Mouse (Mus musculus) hindbrain, embryonic 14.5 days (tissue): ENCODE results near the gene Eml3. TPM values are rescaled to one million over a fixed set of nuclear protein-coding genes. Genes with fewer than 3 reads are reported as not detected.
A peak's percentile ranks its signal among the peaks of the same experiment; 100 is the strongest.

ENCODE experiments used
- ATAC-seq: fragments of 200-750 bp; cut with Nextera tagmentation; 2 replicates; pipeline ENCODE4 v1.8.0; 2017; ENCODE audit warnings: moderate number of reproducible peaks, mild to moderate bottlenecking, moderate TSS enrichment, moderate library complexity; ENCODE audit not compliant: low FRiP score
- DNase-seq: peaks from one replicate; pipeline ENCODE4 v3.0.0-alpha.2; 2015; ENCODE audit warnings: low spot score
- H3K27ac ChIP-seq: fragments of 300-500 bp; sonication (generic); 2 replicates; pipeline ENCODE4 v1.5.1; 2014; ENCODE audit warnings: mild to moderate bottlenecking, moderate library complexity
- H3K27me3 ChIP-seq: fragments of 300-500 bp; sonication (generic); 2 replicates; pipeline ENCODE4 v1.6.1; 2014; ENCODE audit warnings: mild to moderate bottlenecking, low read length, mixed read lengths; ENCODE audit not compliant: control insufficient read depth, insufficient read depth
- H3K36me3 ChIP-seq: fragments of 300-500 bp; sonication (generic); replicated peaks from 2 replicates; pipeline ENCODE4 v1.6.1; 2014; ENCODE audit not compliant: control insufficient read depth, insufficient read depth
- H3K4me1 ChIP-seq: fragments of 300-500 bp; sonication (generic); replicated peaks from 2 replicates; pipeline ENCODE4 v1.6.1; 2014; ENCODE audit warnings: antibody characterized with exemption, low read length, mixed read lengths; ENCODE audit not compliant: control insufficient read depth, insufficient read depth
- H3K4me2 ChIP-seq: fragments of 300-500 bp; sonication (generic); replicated peaks from 2 replicates; pipeline ENCODE4 v1.6.1; 2014; ENCODE audit warnings: mild to moderate bottlenecking, moderate library complexity
- H3K4me3 ChIP-seq: fragments of 300-500 bp; sonication (generic); replicated peaks from 2 replicates; pipeline ENCODE4 v1.5.1; 2014; ENCODE audit warnings: mild to moderate bottlenecking, low read length
- H3K9ac ChIP-seq: fragments of 300-500 bp; sonication (generic); 2 replicates; pipeline ENCODE4 v1.6.1; 2014
- H3K9me3 ChIP-seq: fragments of 300-500 bp; sonication (generic); 2 replicates; pipeline ENCODE4 v1.6.1; 2016; ENCODE audit warnings: low read length; ENCODE audit not compliant: control insufficient read depth
- WGBS: fragments of 180-500 bp; shearing (Covaris S2); extraction: QIAGEN DNeasy Blood & Tissue Kit; methylation state at CpG from one replicate; pipeline ENCODE4 v1.1.7; 2014; 5-methylcytosine and 5-hydroxymethylcytosine counted together
- polyA plus RNA-seq: library from polyadenylated mRNA; unstranded; fragments of >200 nt; fragmentation: Nextera tagmentation; extraction: Ambion mirVana; gene quantifications from 2 replicates; pipeline ENCODE4 v1.2.1, GENCODE M21; 2014

Gene Eml3
- polyA plus RNA-seq, 1 experiment from 2014 or later, result 5.8 TPM

- Histone ChIP-seq H3K27ac (no peak overlapping the region), H3K4me1 (no peaks in the 10 kb centered on the region), H3K27me3 (no peaks in the 10 kb centered on the region), H3K4me2 (no peak overlapping the region), H3K9ac (no peak overlapping the region), H3K36me3 (peaks cover 99% of the 10 kb centered on the region), H3K4me3 (no peak overlapping the region), H3K9me3 (no peaks in the 10 kb centered on the region)
- 93% methylated on average over 6 of the region's 6 CpGs for WGBS
- ATAC-seq, result no peak
- no peak for DNase-seq
Measured at GRCm38 (mm10) chr19:8908531-8908930, 20.8 kb upstream of the Eml3 start.

GRCm38 (mm10) chr19:8911810-8912209 is 17.5 kb upstream of the Eml3 start:
- no peak overlapping the region for H3K27ac ChIP-seq
- 93% methylated on average over 5 of the region's 5 CpGs for WGBS
- no peak for ATAC-seq
- H3K9ac ChIP-seq, result no peak overlapping the region
- H3K36me3 ChIP-seq, result peaks cover 100% of the 10 kb centered on the region
- H3K4me1 ChIP-seq, result no peaks in the 10 kb centered on the region
- H3K27me3 ChIP-seq, result no peaks in the 10 kb centered on the region
- DNase-seq, result no peak
- H3K4me3 ChIP-seq, result no peak overlapping the region
- no peaks in the 10 kb centered on the region for H3K9me3 ChIP-seq
- no peak overlapping the region for H3K4me2 ChIP-seq

GRCm38 (mm10) chr19:8914212-8914611 is 15.1 kb upstream of the Eml3 start:
- no peaks in the 10 kb centered on the region for H3K9me3 ChIP-seq
- no peak overlapping the region for H3K4me2 ChIP-seq
- no peak overlapping the region for H3K9ac ChIP-seq
- no peaks in the 10 kb centered on the region for H3K27me3 ChIP-seq
- ATAC-seq (no peak), DNase-seq (no peak)
- no peak overlapping the region for H3K4me3 ChIP-seq
- no peak overlapping the region for H3K27ac ChIP-seq
- peaks cover 80% of the 10 kb centered on the region for H3K36me3 ChIP-seq
- WGBS, result 98% methylated on average over 3 of the region's 3 CpGs
- H3K4me1 ChIP-seq, result no peaks in the 10 kb centered on the region

- H3K36me3 ChIP-seq, result peaks cover 44% of the 10 kb centered on the region
- H3K9me3 ChIP-seq, result no peaks in the 10 kb centered on the region
- no peaks in the 10 kb centered on the region for H3K27me3 ChIP-seq
- ATAC-seq, result no peak
- H3K4me1 ChIP-seq, result peaks cover 17% of the 10 kb centered on the region
- H3K9ac ChIP-seq, result no peak overlapping the region
- H3K27ac ChIP-seq, result no peak overlapping the region
- DNase-seq, result no peak
- 94% methylated on average over 3 of the region's 3 CpGs for WGBS
- peak overlapping the region; percentile 93; the same call in 1 of the 2 replicates for H3K4me3 ChIP-seq
- no peak overlapping the region for H3K4me2 ChIP-seq
Measured at GRCm38 (mm10) chr19:8919000-8919399, 10.4 kb upstream of the Eml3 start.

- 73% methylated on average over 6 of the region's 6 CpGs for WGBS
- no peaks in the 10 kb centered on the region for H3K27me3 ChIP-seq
- H3K4me1 ChIP-seq, result peaks cover 17% of the 10 kb centered on the region
- peak overlapping the region; percentile 89; the same call in 1 of the 2 replicates for H3K9ac ChIP-seq
- peak overlapping the region; percentile 93 for H3K4me3 ChIP-seq
- H3K4me2 ChIP-seq, result peak overlapping the region; percentile 69
- H3K27ac ChIP-seq, result peak overlapping the region; percentile 84
- peaks cover 38% of the 10 kb centered on the region for H3K36me3 ChIP-seq
- no peaks in the 10 kb centered on the region for H3K9me3 ChIP-seq
- no peak for ATAC-seq
- DNase-seq, result no peak
Measured at GRCm38 (mm10) chr19:8919684-8920072, 9.7 kb upstream of the Eml3 start.

- Histone ChIP-seq H3K36me3 (peaks cover 34% of the 10 kb centered on the region), H3K9ac (peak within 1 kb of the TSS; percentile 89), H3K4me1 (peaks cover 17% of the 10 kb centered on the region), H3K4me3 (peak within 1 kb of the TSS; percentile 93), H3K9me3 (no peaks in the 10 kb centered on the region), H3K4me2 (peak within 1 kb of the TSS; percentile 69), H3K27me3 (no peaks in the 10 kb centered on the region), H3K27ac (peak within 1 kb of the TSS; percentile 84)
- WGBS, result 3% methylated on average over 40 of the region's 50 CpGs
- DNase-seq (peak; percentile 89), ATAC-seq (peak; percentile 98)
Measured at GRCm38 (mm10) chr19:8920073-8920736, 9.1 kb upstream of the Eml3 start, which contains the start of gene B3gat3. B3gat3 (plus strand) TSS chr19:8920374.

GRCm38 (mm10) chr19:8920836-8921291 is 8.5 kb upstream of the Eml3 start:
- peaks cover 34% of the 10 kb centered on the region for H3K36me3 ChIP-seq
- no peaks in the 10 kb centered on the region for H3K9me3 ChIP-seq
- DNase-seq, result peak; percentile 55
- H3K4me1 ChIP-seq, result peaks cover 17% of the 10 kb centered on the region
- 2% methylated on average over 6 of the region's 6 CpGs for WGBS
- ATAC-seq, result no peak; the same call in 1 of the 2 replicates
- peak overlapping the region; percentile 93 for H3K4me3 ChIP-seq
- no peaks in the 10 kb centered on the region for H3K27me3 ChIP-seq
- H3K27ac ChIP-seq, result peak overlapping the region; percentile 84
- H3K4me2 ChIP-seq, result peak overlapping the region; percentile 69
- H3K9ac ChIP-seq, result peak overlapping the region; percentile 89

GRCm38 (mm10) chr19:8921741-8922140 is 7.6 kb upstream of the Eml3 start:
- Histone ChIP-seq H3K36me3 (peaks cover 34% of the 10 kb centered on the region), H3K4me1 (peaks cover 17% of the 10 kb centered on the region), H3K9me3 (no peaks in the 10 kb centered on the region), H3K27ac (no peak overlapping the region), H3K27me3 (no peaks in the 10 kb centered on the region), H3K4me3 (peak overlapping the region; percentile 93), H3K4me2 (peak overlapping the region; percentile 69), H3K9ac (peak overlapping the region; percentile 89)
- DNase-seq, result no peak
- WGBS, result 81% methylated on average over 9 of the region's 9 CpGs
- no peak for ATAC-seq

GRCm38 (mm10) chr19:8926766-8927165 is 2.6 kb upstream of the Eml3 start:
- H3K4me2 ChIP-seq, result no peak overlapping the region
- ATAC-seq, result no peak
- H3K36me3 ChIP-seq, result peaks cover 36% of the 10 kb centered on the region
- H3K4me3 ChIP-seq, result no peak overlapping the region
- H3K9ac ChIP-seq, result no peak overlapping the region
- 100% methylated on average over 2 of the region's 2 CpGs for WGBS
- peaks cover 13% of the 10 kb centered on the region for H3K4me1 ChIP-seq
- DNase-seq, result no peak
- H3K27me3 ChIP-seq, result no peaks in the 10 kb centered on the region
- no peaks in the 10 kb centered on the region for H3K9me3 ChIP-seq
- no peak overlapping the region for H3K27ac ChIP-seq
